Mouse (Mus musculus) limb, embryonic 10.5 days (tissue): ENCODE measurements around the gene Gid4. TPM values are rescaled to one million over a fixed set of nuclear protein-coding genes. Genes with fewer than 3 reads are reported as not detected.
A peak's percentile ranks its signal among the peaks of the same experiment; 100 is the strongest.

Source experiments
- DNase-seq: peaks from one replicate; pipeline ENCODE4 v3.0.0-alpha.2; 2017; ENCODE audit warnings: low spot score
- H3K27ac ChIP-seq: fragments of 300-500 bp; sonication (generic); 2 replicates; pipeline ENCODE4 v1.5.1; 2016; ENCODE audit warnings: mild to moderate bottlenecking
- H3K27me3 ChIP-seq: fragments of 300-500 bp; sonication (generic); 2 replicates; pipeline ENCODE4 v1.6.1; 2016; ENCODE audit warnings: low read depth, mild to moderate bottlenecking; ENCODE audit not compliant: poor library complexity, severe bottlenecking
- H3K36me3 ChIP-seq: fragments of 300-500 bp; sonication (generic); 2 replicates; pipeline ENCODE4 v1.6.1; 2016; ENCODE audit warnings: mild to moderate bottlenecking, moderate library complexity
- H3K4me1 ChIP-seq: fragments of 300-500 bp; sonication (generic); 2 replicates; pipeline ENCODE4 v1.6.1; 2016
- H3K4me3 ChIP-seq: fragments of 300-500 bp; sonication (generic); 2 replicates; pipeline ENCODE4 v1.5.1; 2016; ENCODE audit warnings: mild to moderate bottlenecking, moderate library complexity
- H3K9me3 ChIP-seq: fragments of 300-500 bp; sonication (generic); replicated peaks from 2 replicates; pipeline ENCODE4 v1.6.1; 2016; ENCODE audit warnings: mild to moderate bottlenecking
- WGBS: fragments of 180-500 bp; shearing (Covaris S2); methylation state at CpG from one replicate; pipeline ENCODE4 v1.1.7; 2016; 5-methylcytosine and 5-hydroxymethylcytosine counted together
- polyA plus RNA-seq: library from polyadenylated mRNA; unstranded; fragments of >200 nt; fragmentation: Nextera tagmentation; extraction: Ambion mirVana; gene quantifications from 2 replicates; pipeline ENCODE4 v1.2.1, GENCODE M21; 2016

Gid4 gene
- 25.7 and 26.1 TPM in 2 replicates for polyA plus RNA-seq

GRCm38 (mm10) chr11:60416963-60417716 lies at the start of gene Gid4:
Gid4 (plus strand) TSS chr11:60417145.
- no peaks in the 10 kb centered on the region for H3K36me3 ChIP-seq
- no peaks in the 10 kb centered on the region for H3K9me3 ChIP-seq
- peaks cover 31% of the 10 kb centered on the region for H3K4me1 ChIP-seq
- peak; percentile 99 for DNase-seq
- peak within 1 kb of the TSS; percentile 98 for H3K4me3 ChIP-seq
- peak within 1 kb of the TSS; percentile 96 for H3K27ac ChIP-seq
- no peaks in the 10 kb centered on the region for H3K27me3 ChIP-seq
- 1% methylated on average over 62 of the region's 81 CpGs for WGBS

- no peaks in the 10 kb centered on the region for H3K27me3 ChIP-seq
- no peak overlapping the region for H3K4me3 ChIP-seq
- no peak overlapping the region for H3K27ac ChIP-seq
- no peak for DNase-seq
- no peaks in the 10 kb centered on the region for H3K9me3 ChIP-seq
- no peaks in the 10 kb centered on the region for H3K36me3 ChIP-seq
- WGBS: 76% methylated on average over 3 of the region's 3 CpGs
- H3K4me1 ChIP-seq: peaks cover 20% of the 10 kb centered on the region
Observed at GRCm38 (mm10) chr11:60367256-60367655, 49.7 kb upstream of the Gid4 start.

- Histone ChIP-seq H3K27ac (no peak overlapping the region), H3K4me3 (no peak overlapping the region), H3K9me3 (no peaks in the 10 kb centered on the region), H3K4me1 (peaks cover 20% of the 10 kb centered on the region), H3K36me3 (no peaks in the 10 kb centered on the region), H3K27me3 (no peaks in the 10 kb centered on the region)
- 73% methylated on average over 4 of the region's 4 CpGs for WGBS
- DNase-seq: no peak
Observed at GRCm38 (mm10) chr11:60368909-60369308, 48.0 kb upstream of the Gid4 start.

- no peak for DNase-seq
- Histone ChIP-seq H3K4me1 (peaks cover 20% of the 10 kb centered on the region), H3K36me3 (no peaks in the 10 kb centered on the region), H3K27me3 (no peaks in the 10 kb centered on the region), H3K9me3 (no peaks in the 10 kb centered on the region), H3K27ac (no peak overlapping the region), H3K4me3 (no peak overlapping the region)
- WGBS: 58% methylated on average over 4 of the region's 4 CpGs
Observed at GRCm38 (mm10) chr11:60369448-60369847, 47.5 kb upstream of the Gid4 start.

GRCm38 (mm10) chr11:60370431-60370830 lies 46.5 kb upstream of the Gid4 start:
- H3K36me3 ChIP-seq: no peaks in the 10 kb centered on the region
- WGBS: 88% methylated on average over 13 of the region's 13 CpGs
- H3K27me3 ChIP-seq: no peaks in the 10 kb centered on the region
- no peak for DNase-seq
- H3K9me3 ChIP-seq: no peaks in the 10 kb centered on the region
- H3K4me3 ChIP-seq: no peak overlapping the region
- H3K4me1 ChIP-seq: peaks cover 23% of the 10 kb centered on the region
- no peak overlapping the region for H3K27ac ChIP-seq

- H3K36me3 ChIP-seq: no peaks in the 10 kb centered on the region
- 0 out of 2 replicates have a peak, but pooled peaks cover 4% of the 10 kb centered on the region for H3K4me1 ChIP-seq
- H3K27me3 ChIP-seq: no peaks in the 10 kb centered on the region
- H3K4me3 ChIP-seq: no peak overlapping the region
- no peak overlapping the region for H3K27ac ChIP-seq
- H3K9me3 ChIP-seq: no peaks in the 10 kb centered on the region
- WGBS: 87% methylated on average over 6 of the region's 6 CpGs
- DNase-seq: no peak
Observed at GRCm38 (mm10) chr11:60374481-60374880, 42.5 kb upstream of the Gid4 start.

- Histone ChIP-seq H3K9me3 (no peaks in the 10 kb centered on the region), H3K27me3 (peaks cover 21% of the 10 kb centered on the region; the same call in 1 of the 2 replicates), H3K36me3 (no peaks in the 10 kb centered on the region), H3K27ac (no peak overlapping the region), H3K4me1 (peaks cover 15% of the 10 kb centered on the region), H3K4me3 (no peak overlapping the region)
- no peak for DNase-seq
- WGBS: 90% methylated on average over 6 of the region's 6 CpGs
Observed at GRCm38 (mm10) chr11:60383518-60383917, 33.4 kb upstream of the Gid4 start.

- H3K27ac ChIP-seq: peak overlapping the region; percentile 51; the same call in 1 of the 2 replicates
- H3K9me3 ChIP-seq: no peaks in the 10 kb centered on the region
- peak overlapping the region; percentile 31 for H3K4me3 ChIP-seq
- peaks cover 21% of the 10 kb centered on the region; the same call in 1 of the 2 replicates for H3K27me3 ChIP-seq
- 8% methylated on average over 16 of the region's 16 CpGs for WGBS
- DNase-seq: no peak
- peaks cover 15% of the 10 kb centered on the region for H3K4me1 ChIP-seq
- H3K36me3 ChIP-seq: no peaks in the 10 kb centered on the region
Observed at GRCm38 (mm10) chr11:60384762-60385421, 32.1 kb upstream of the Gid4 start.

- DNase-seq: no peak
- no peaks in the 10 kb centered on the region for H3K36me3 ChIP-seq
- peaks cover 15% of the 10 kb centered on the region for H3K4me1 ChIP-seq
- no peaks in the 10 kb centered on the region for H3K9me3 ChIP-seq
- H3K27ac ChIP-seq: no peak overlapping the region
- H3K27me3 ChIP-seq: peaks cover 21% of the 10 kb centered on the region; the same call in 1 of the 2 replicates
- 89% methylated on average over 5 of the region's 5 CpGs for WGBS
- no peak overlapping the region for H3K4me3 ChIP-seq
Observed at GRCm38 (mm10) chr11:60385946-60386345, 31.0 kb upstream of the Gid4 start.

- no peak for DNase-seq
Observed at GRCm38 (mm10) chr11:60387944-60388343, 29.0 kb upstream of the Gid4 start.

GRCm38 (mm10) chr11:60391346-60391745 lies 25.6 kb upstream of the Gid4 start:
- no peaks in the 10 kb centered on the region for H3K9me3 ChIP-seq
- no peaks in the 10 kb centered on the region for H3K27me3 ChIP-seq
- no peak overlapping the region for H3K27ac ChIP-seq
- 86% methylated on average over 6 of the region's 6 CpGs for WGBS
- H3K4me3 ChIP-seq: no peak overlapping the region
- H3K36me3 ChIP-seq: no peaks in the 10 kb centered on the region
- DNase-seq: no peak
- H3K4me1 ChIP-seq: no peaks in the 10 kb centered on the region

More at GRCm38 (mm10) chr11:60387944-60388343, 29.0 kb upstream of the Gid4 start:
- Histone ChIP-seq H3K4me3 (no peak overlapping the region), H3K27me3 (peaks cover 21% of the 10 kb centered on the region; the same call in 1 of the 2 replicates), H3K9me3 (no peaks in the 10 kb centered on the region), H3K4me1 (peaks cover 15% of the 10 kb centered on the region), H3K36me3 (no peaks in the 10 kb centered on the region), H3K27ac (no peak overlapping the region)
- 85% methylated on average over 2 of the region's 2 CpGs for whole genome bisulfite sequencing

- H3K27me3 ChIP-seq: no peaks in the 10 kb centered on the region
- no peak for DNase-seq
- no peaks in the 10 kb centered on the region for H3K4me1 ChIP-seq
- 86% methylated on average over 6 of the region's 6 CpGs for WGBS
- no peak overlapping the region for H3K4me3 ChIP-seq
- H3K27ac ChIP-seq: no peak overlapping the region
- H3K9me3 ChIP-seq: no peaks in the 10 kb centered on the region
- H3K36me3 ChIP-seq: peaks cover 25% of the 10 kb centered on the region
Observed at GRCm38 (mm10) chr11:60396546-60396945, 20.4 kb upstream of the Gid4 start.

GRCm38 (mm10) chr11:60397172-60397571 lies 19.8 kb upstream of the Gid4 start:
- Histone ChIP-seq H3K4me3 (no peak overlapping the region), H3K36me3 (peaks cover 31% of the 10 kb centered on the region), H3K9me3 (no peaks in the 10 kb centered on the region), H3K27ac (no peak overlapping the region), H3K27me3 (no peaks in the 10 kb centered on the region), H3K4me1 (no peaks in the 10 kb centered on the region)
- 84% methylated on average over 2 of the region's 2 CpGs for WGBS
- DNase-seq: no peak
